Mouse (Mus musculus): ENCODE data around the gene Hist1h2bg. TPM values are rescaled to one million over a fixed set of nuclear protein-coding genes. Genes with fewer than 3 reads are reported as not detected.

The Hist1h2bg gene
- total and polyA plus RNA-seq, 3 experiments, result 14.7 to 2,580 TPM; not detected in 1

DNA sequence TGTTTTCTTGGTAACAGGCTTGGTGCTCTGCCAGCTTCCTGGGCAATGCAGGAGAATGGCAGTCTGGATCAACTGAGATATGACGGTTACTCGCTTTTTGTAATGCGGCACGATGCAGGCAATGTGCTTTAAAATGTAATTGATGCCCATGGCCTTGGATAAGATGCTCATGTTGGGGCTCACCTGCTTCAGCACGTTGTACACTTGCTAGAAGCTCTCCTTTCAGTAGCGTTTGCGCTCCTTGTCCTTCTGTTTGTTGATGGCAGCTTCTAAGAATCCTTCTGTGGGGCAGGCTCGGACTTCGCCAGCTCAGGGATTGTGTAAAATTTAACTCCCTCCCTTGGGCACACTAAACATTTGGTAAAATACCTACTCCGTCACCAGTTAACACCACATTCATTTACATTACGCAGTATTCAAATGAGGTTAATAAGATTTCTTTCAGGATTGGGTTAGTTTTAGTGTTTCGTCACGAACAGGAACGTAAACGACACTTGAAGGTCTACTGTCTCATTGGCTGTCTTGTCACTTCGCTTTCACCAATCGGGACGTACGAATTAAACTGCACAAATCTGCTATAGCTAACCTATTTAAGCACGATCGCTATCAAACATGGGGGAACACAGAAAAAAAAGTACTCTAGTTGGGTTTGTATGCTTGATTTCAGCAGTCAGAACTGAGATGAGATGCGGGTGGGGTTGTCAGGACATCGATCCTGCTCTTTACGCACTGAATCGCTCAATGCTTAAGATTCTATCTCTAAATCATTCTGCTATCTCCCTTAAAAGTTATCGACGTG lies 49.7 kb downstream of the Hist1h2bg start, which contains the start of gene Hist1h2be (continued):
- TF ChIP-seq SMC3 (IDR thresholded peaks at IDR 0.05; ENCODE audit: low read depth, low read length) (no peak), USF2 (IDR thresholded peaks at IDR 0.05; ENCODE audit: borderline replicate concordance in 1 of 2, insufficient read depth in 1 of 2, low read depth in 1 of 2, low read length in 2 of 2) (no peak), POLR2A (IDR thresholded peaks at IDR 0.05; ENCODE audit: control insufficient read depth in 1 of 2, insufficient read depth in 1 of 2, low read depth in 1 of 2, low read length in 2 of 2, poor library complexity in 1 of 2) (no peak), CTCF (IDR thresholded peaks at IDR 0.05 in 2 of 3, conservative IDR thresholded peaks at IDR 0.05 in 1 of 3; ENCODE audit: control insufficient read depth in 1 of 3, insufficient read depth in 1 of 3, low read depth in 2 of 3, low read length in 3 of 3, poor library complexity in 1 of 3, severe bottlenecking in 1 of 3) (no peak), CHD2 (IDR thresholded peaks at IDR 0.05; ENCODE audit: low read length) (peak; percentile 42), MAFK (IDR thresholded peaks at IDR 0.05; ENCODE audit: borderline replicate concordance, low read depth, low read length) (peak; percentile 22; the same call in 1 of the 2 replicates), E2F4 (IDR thresholded peaks at IDR 0.05; ENCODE audit: borderline replicate concordance, low read depth, low read length) (no peak), MAX (IDR thresholded peaks at IDR 0.05; ENCODE audit: low read length) (peak; percentile 66; the same call in 1 of the 2 replicates), ZKSCAN1 (IDR thresholded peaks at IDR 0.05; ENCODE audit: low read depth, low read length) (no peak), ZNF384 (IDR thresholded peaks at IDR 0.05; ENCODE audit: low read depth, low read length) (peak; percentile 70), TCF12 (IDR thresholded peaks at IDR 0.05; ENCODE audit: low read depth, low read length) (0 out of 2 replicates have a peak, but pooled peaks have one; percentile 15), ETS1 (IDR thresholded peaks at IDR 0.05; ENCODE audit: low read depth, low read length) (peak; percentile 40; the same call in 1 of the 2 replicates), MEF2A (IDR thresholded peaks at IDR 0.05; ENCODE audit: extremely low read depth, insufficient replicate concordance, low read depth, low read length, poor library complexity, severe bottlenecking) (no peak), SIN3A (IDR thresholded peaks at IDR 0.05; ENCODE audit: low read length) (peak; percentile 57), RAD21 (IDR thresholded peaks at IDR 0.05; ENCODE audit: low read depth, low read length) (no peak), MAZ (IDR thresholded peaks at IDR 0.05; ENCODE audit: low read depth, low read length) (no peak), MYB (IDR thresholded peaks at IDR 0.05; ENCODE audit: low read depth, low read length) (peak; percentile 71), HCFC1 (IDR thresholded peaks at IDR 0.05; ENCODE audit: low read depth, low read length) (peak; percentile 45), POLR2AphosphoS2 (IDR thresholded peaks at IDR 0.05; ENCODE audit: low read length) (no peak), GABPA (IDR thresholded peaks at IDR 0.05; ENCODE audit: low read depth, low read length) (no peak), POLR2AphosphoS5 (IDR thresholded peaks at IDR 0.05; ENCODE audit: borderline replicate concordance, low read depth, low read length) (no peak; the same call in 1 of the 2 replicates), BHLHE40 (IDR thresholded peaks at IDR 0.05; ENCODE audit: borderline replicate concordance, low read depth, low read length) (no peak)

Other genes with a start within 250 kb of the Hist1h2bg start
Only the 30 nearest of the 35 such genes appear.
- gene Abt1, start 147.5 kb upstream of the Hist1h2bg start, total RNA-seq (2012; rRNA removed), result 12.5 and 16.2 TPM in 2 replicates
- 10 to 100 TPM in 1 of 2 experiments, not detected in 1; 14.2 TPM for gene Abt1, start 147.5 kb upstream of the Hist1h2bg start, polyA plus RNA-seq (2012; ENCODE audit: insufficient read depth in 1 of 2, insufficient read length in 2 of 2, low read depth in 1 of 2, low replicate concordance in 2 of 2, missing spikeins in 1 of 2)
- 0.07 TPM in 1 of 2 replicates, not detected in the other for gene Btn1a1, start 105.5 kb upstream of the Hist1h2bg start, total RNA-seq (2012; rRNA removed)
- gene Btn1a1, start 105.5 kb upstream of the Hist1h2bg start, polyA plus RNA-seq (2012; ENCODE audit: insufficient read depth in 1 of 2, insufficient read length in 2 of 2, low read depth in 1 of 2, low replicate concordance in 2 of 2, missing spikeins in 1 of 2), result under 1 TPM in 1 of 2 experiments, not detected in 1; 0.25 TPM
- gene Btn2a2, start 82.5 kb upstream of the Hist1h2bg start, total RNA-seq (2012; rRNA removed), result not detected in 2 replicates
- not detected for gene Btn2a2, start 82.5 kb upstream of the Hist1h2bg start, polyA plus RNA-seq (2012; ENCODE audit: insufficient read depth in 1 of 2, insufficient read length in 2 of 2, low read depth in 1 of 2, low replicate concordance in 2 of 2, missing spikeins in 1 of 2)
- 5,750 and 5,753 TPM in 2 replicates for gene Hist1h4h, start 40.3 kb upstream of the Hist1h2bg start, total RNA-seq (2012; rRNA removed)
- gene Hist1h4h, start 40.3 kb upstream of the Hist1h2bg start, polyA plus RNA-seq (2012; ENCODE audit: insufficient read depth in 1 of 2, insufficient read length in 2 of 2, low read depth in 1 of 2, low replicate concordance in 2 of 2, missing spikeins in 1 of 2), result 1 to 10 TPM in 1 of 2 experiments, not detected in 1; 9.9 TPM
- gene Hist1h2af, start 37.5 kb upstream of the Hist1h2bg start, total RNA-seq (2012; rRNA removed), result 939 and 1,000 TPM in 2 replicates
- 10 to 100 TPM in 1 of 2 experiments, not detected in 1; 64.3 TPM for gene Hist1h2af, start 37.5 kb upstream of the Hist1h2bg start, polyA plus RNA-seq (2012; ENCODE audit: insufficient read depth in 1 of 2, insufficient read length in 2 of 2, low read depth in 1 of 2, low replicate concordance in 2 of 2, missing spikeins in 1 of 2)
- gene Hist1h3g, start 36.0 kb upstream of the Hist1h2bg start, total RNA-seq (2012; rRNA removed), result 441 and 728 TPM in 2 replicates
- gene Hist1h3g, start 36.0 kb upstream of the Hist1h2bg start, polyA plus RNA-seq (2012; ENCODE audit: insufficient read depth in 1 of 2, insufficient read length in 2 of 2, low read depth in 1 of 2, low replicate concordance in 2 of 2, missing spikeins in 1 of 2), result 1 to 10 TPM in 1 of 2 experiments, not detected in 1; 5.2 TPM
- 275 and 350 TPM in 2 replicates for gene Hist1h2bh, start 28.0 kb upstream of the Hist1h2bg start, total RNA-seq (2012; rRNA removed)
- gene Hist1h2bh, start 28.0 kb upstream of the Hist1h2bg start, polyA plus RNA-seq (2012; ENCODE audit: insufficient read depth in 1 of 2, insufficient read length in 2 of 2, low read depth in 1 of 2, low replicate concordance in 2 of 2, missing spikeins in 1 of 2), result under 1 TPM in 1 of 2 experiments, not detected in 1; 0.70 TPM
- 541 and 709 TPM in 2 replicates for gene Hist1h3f, start 27.3 kb upstream of the Hist1h2bg start, total RNA-seq (2012; rRNA removed)
- gene Hist1h3f, start 27.3 kb upstream of the Hist1h2bg start, polyA plus RNA-seq (2012; ENCODE audit: insufficient read depth in 1 of 2, insufficient read length in 2 of 2, low read depth in 1 of 2, low replicate concordance in 2 of 2, missing spikeins in 1 of 2), result 1 to 10 TPM in 1 of 2 experiments, not detected in 1; 1.2 TPM
- 3,786 and 4,217 TPM in 2 replicates for gene Hist1h4f, start 19.7 kb upstream of the Hist1h2bg start, total RNA-seq (2012; rRNA removed)
- 10 to 100 TPM in 1 of 2 experiments, not detected in 1; 14.4 TPM for gene Hist1h4f, start 19.7 kb upstream of the Hist1h2bg start, polyA plus RNA-seq (2012; ENCODE audit: insufficient read depth in 1 of 2, insufficient read length in 2 of 2, low read depth in 1 of 2, low replicate concordance in 2 of 2, missing spikeins in 1 of 2)
- 115 and 134 TPM in 2 replicates for gene Hist1h1d, start 18.1 kb upstream of the Hist1h2bg start, total RNA-seq (2012; rRNA removed)
- under 1 TPM in 1 of 2 experiments, not detected in 1; 0.24 TPM for gene Hist1h1d, start 18.1 kb upstream of the Hist1h2bg start, polyA plus RNA-seq (2012; ENCODE audit: insufficient read depth in 1 of 2, insufficient read length in 2 of 2, low read depth in 1 of 2, low replicate concordance in 2 of 2, missing spikeins in 1 of 2)
- gene Hist1h3e, start 9.0 kb upstream of the Hist1h2bg start, total RNA-seq (2012; rRNA removed), result 1,049 and 1,400 TPM in 2 replicates
- gene Hist1h3e, start 9.0 kb upstream of the Hist1h2bg start, polyA plus RNA-seq (2012; ENCODE audit: insufficient read depth in 1 of 2, insufficient read length in 2 of 2, low read depth in 1 of 2, low replicate concordance in 2 of 2, missing spikeins in 1 of 2), result 1 to 10 TPM in 1 of 2 experiments, not detected in 1; 4.5 TPM
- gene Hist1h2ae, start 176 bp upstream of the Hist1h2bg start, total RNA-seq (2012; rRNA removed), result 560 and 662 TPM in 2 replicates
- gene Hist1h2ae, start 176 bp upstream of the Hist1h2bg start, polyA plus RNA-seq (2012; ENCODE audit: insufficient read depth in 1 of 2, insufficient read length in 2 of 2, low read depth in 1 of 2, low replicate concordance in 2 of 2, missing spikeins in 1 of 2), result 1 to 10 TPM in 1 of 2 experiments, not detected in 1; 3.3 TPM
- 1,093 and 1,255 TPM in 2 replicates for gene Hist1h2bf, start 2.8 kb downstream of the Hist1h2bg start, total RNA-seq (2012; rRNA removed)
- gene Hist1h2bf, start 2.8 kb downstream of the Hist1h2bg start, polyA plus RNA-seq (2012; ENCODE audit: insufficient read depth in 1 of 2, insufficient read length in 2 of 2, low read depth in 1 of 2, low replicate concordance in 2 of 2, missing spikeins in 1 of 2), result 1 to 10 TPM in 1 of 2 experiments, not detected in 1; 2.2 TPM
- 924 and 1,082 TPM in 2 replicates for gene Hist1h2ad, start 3.0 kb downstream of the Hist1h2bg start, total RNA-seq (2012; rRNA removed)
- gene Hist1h2ad, start 3.0 kb downstream of the Hist1h2bg start, polyA plus RNA-seq (2012; ENCODE audit: insufficient read depth in 1 of 2, insufficient read length in 2 of 2, low read depth in 1 of 2, low replicate concordance in 2 of 2, missing spikeins in 1 of 2), result under 1 TPM in 1 of 2 experiments, not detected in 1; 0.14 TPM
- gene Hist1h3d, start 4.4 kb downstream of the Hist1h2bg start, total RNA-seq (2012; rRNA removed), result 150 and 212 TPM in 2 replicates
- gene Hist1h3d, start 4.4 kb downstream of the Hist1h2bg start, polyA plus RNA-seq (2012; ENCODE audit: insufficient read depth in 1 of 2, insufficient read length in 2 of 2, low read depth in 1 of 2, low replicate concordance in 2 of 2, missing spikeins in 1 of 2), result 1 to 10 TPM in 1 of 2 experiments, not detected in 1; 1.4 TPM
- gene Hist1h4d, start 10.2 kb downstream of the Hist1h2bg start, total RNA-seq (2012; rRNA removed), result 1,889 and 1,922 TPM in 2 replicates
- 10 to 100 TPM in 1 of 2 experiments, not detected in 1; 11.7 TPM for gene Hist1h4d, start 10.2 kb downstream of the Hist1h2bg start, polyA plus RNA-seq (2012; ENCODE audit: insufficient read depth in 1 of 2, insufficient read length in 2 of 2, low read depth in 1 of 2, low replicate concordance in 2 of 2, missing spikeins in 1 of 2)
- gene Hist1h2be, start 49.7 kb downstream of the Hist1h2bg start, total RNA-seq (2012; rRNA removed), result 237 and 340 TPM in 2 replicates
- gene Hist1h2be, start 49.7 kb downstream of the Hist1h2bg start, polyA plus RNA-seq (2012; ENCODE audit: insufficient read depth in 1 of 2, insufficient read length in 2 of 2, low read depth in 1 of 2, low replicate concordance in 2 of 2, missing spikeins in 1 of 2), result under 1 TPM in 1 of 2 experiments, not detected in 1; 0.49 TPM
- 268 and 340 TPM in 2 replicates for gene Hist1h1e, start 51.2 kb downstream of the Hist1h2bg start, total RNA-seq (2012; rRNA removed)
- 1 to 10 TPM in 1 of 2 experiments, not detected in 1; 1.6 TPM for gene Hist1h1e, start 51.2 kb downstream of the Hist1h2bg start, polyA plus RNA-seq (2012; ENCODE audit: insufficient read depth in 1 of 2, insufficient read length in 2 of 2, low read depth in 1 of 2, low replicate concordance in 2 of 2, missing spikeins in 1 of 2)
- 123 and 153 TPM in 2 replicates for gene Hist1h2ac, start 112.6 kb downstream of the Hist1h2bg start, total RNA-seq (2012; rRNA removed)
- under 1 TPM in 1 of 2 experiments, not detected in 1; 0.15 TPM for gene Hist1h2ac, start 112.6 kb downstream of the Hist1h2bg start, polyA plus RNA-seq (2012; ENCODE audit: insufficient read depth in 1 of 2, insufficient read length in 2 of 2, low read depth in 1 of 2, low replicate concordance in 2 of 2, missing spikeins in 1 of 2)
- gene Hist1h2bc, start 112.8 kb downstream of the Hist1h2bg start, total RNA-seq (2012; rRNA removed), result 694 and 982 TPM in 2 replicates
- gene Hist1h2bc, start 112.8 kb downstream of the Hist1h2bg start, polyA plus RNA-seq (2012; ENCODE audit: insufficient read depth in 1 of 2, insufficient read length in 2 of 2, low read depth in 1 of 2, low replicate concordance in 2 of 2, missing spikeins in 1 of 2), result 1 to 10 TPM in 1 of 2 experiments, not detected in 1; 3.1 TPM
- gene Hist1h1t, start 124.4 kb downstream of the Hist1h2bg start, total RNA-seq (2012; rRNA removed), result 2.7 and 6.3 TPM in 2 replicates
- gene Hist1h1t, start 124.4 kb downstream of the Hist1h2bg start, polyA plus RNA-seq (2012; ENCODE audit: insufficient read depth in 1 of 2, insufficient read length in 2 of 2, low read depth in 1 of 2, low replicate concordance in 2 of 2, missing spikeins in 1 of 2), result not detected
- gene Hist1h4c, start 127.1 kb downstream of the Hist1h2bg start, total RNA-seq (2012; rRNA removed), result 1,967 and 2,008 TPM in 2 replicates
- gene Hist1h4c, start 127.1 kb downstream of the Hist1h2bg start, polyA plus RNA-seq (2012; ENCODE audit: insufficient read depth in 1 of 2, insufficient read length in 2 of 2, low read depth in 1 of 2, low replicate concordance in 2 of 2, missing spikeins in 1 of 2), result 1 to 10 TPM in 1 of 2 experiments, not detected in 1; 4.1 TPM
- not detected in 2 replicates for gene Hfe, start 139.5 kb downstream of the Hist1h2bg start, total RNA-seq (2012; rRNA removed)
- gene Hfe, start 139.5 kb downstream of the Hist1h2bg start, polyA plus RNA-seq (2012; ENCODE audit: insufficient read depth in 1 of 2, insufficient read length in 2 of 2, low read depth in 1 of 2, low replicate concordance in 2 of 2, missing spikeins in 1 of 2), result not detected
- gene Hist1h1c, start 167.4 kb downstream of the Hist1h2bg start, total RNA-seq (2012; rRNA removed), result 348 and 479 TPM in 2 replicates
- gene Hist1h1c, start 167.4 kb downstream of the Hist1h2bg start, polyA plus RNA-seq (2012; ENCODE audit: insufficient read depth in 1 of 2, insufficient read length in 2 of 2, low read depth in 1 of 2, low replicate concordance in 2 of 2, missing spikeins in 1 of 2), result 1 to 10 TPM in 1 of 2 experiments, not detected in 1; 3.8 TPM
- 1,651 and 2,239 TPM in 2 replicates for gene Hist1h3c, start 174.2 kb downstream of the Hist1h2bg start, total RNA-seq (2012; rRNA removed)
- gene Hist1h3c, start 174.2 kb downstream of the Hist1h2bg start, polyA plus RNA-seq (2012; ENCODE audit: insufficient read depth in 1 of 2, insufficient read length in 2 of 2, low read depth in 1 of 2, low replicate concordance in 2 of 2, missing spikeins in 1 of 2), result 1 to 10 TPM in 1 of 2 experiments, not detected in 1; 1.7 TPM
- 2,278 and 3,150 TPM in 2 replicates for gene Hist1h2bb, start 175.3 kb downstream of the Hist1h2bg start, total RNA-seq (2012; rRNA removed)
- gene Hist1h2bb, start 175.3 kb downstream of the Hist1h2bg start, polyA plus RNA-seq (2012; ENCODE audit: insufficient read depth in 1 of 2, insufficient read length in 2 of 2, low read depth in 1 of 2, low replicate concordance in 2 of 2, missing spikeins in 1 of 2), result 1 to 10 TPM in 1 of 2 experiments, not detected in 1; 3.2 TPM
- 2,219 and 2,780 TPM in 2 replicates for gene Hist1h2ab, start 179.7 kb downstream of the Hist1h2bg start, total RNA-seq (2012; rRNA removed)
- 1 to 10 TPM in 1 of 2 experiments, not detected in 1; 8.0 TPM for gene Hist1h2ab, start 179.7 kb downstream of the Hist1h2bg start, polyA plus RNA-seq (2012; ENCODE audit: insufficient read depth in 1 of 2, insufficient read length in 2 of 2, low read depth in 1 of 2, low replicate concordance in 2 of 2, missing spikeins in 1 of 2)
- gene Hist1h3b, start 180.9 kb downstream of the Hist1h2bg start, total RNA-seq (2012; rRNA removed), result 1,725 and 2,102 TPM in 2 replicates
- gene Hist1h3b, start 180.9 kb downstream of the Hist1h2bg start, polyA plus RNA-seq (2012; ENCODE audit: insufficient read depth in 1 of 2, insufficient read length in 2 of 2, low read depth in 1 of 2, low replicate concordance in 2 of 2, missing spikeins in 1 of 2), result 1 to 10 TPM in 1 of 2 experiments, not detected in 1; 6.6 TPM
- 3,071 and 3,339 TPM in 2 replicates for gene Hist1h4b, start 185.6 kb downstream of the Hist1h2bg start, total RNA-seq (2012; rRNA removed)
- gene Hist1h4b, start 185.6 kb downstream of the Hist1h2bg start, polyA plus RNA-seq (2012; ENCODE audit: insufficient read depth in 1 of 2, insufficient read length in 2 of 2, low read depth in 1 of 2, low replicate concordance in 2 of 2, missing spikeins in 1 of 2), result 10 to 100 TPM in 1 of 2 experiments, not detected in 1; 19.0 TPM
- 2,939 and 3,025 TPM in 2 replicates for gene Hist1h4a, start 189.8 kb downstream of the Hist1h2bg start, total RNA-seq (2012; rRNA removed)
- 1 to 10 TPM in 1 of 2 experiments, not detected in 1; 9.8 TPM for gene Hist1h4a, start 189.8 kb downstream of the Hist1h2bg start, polyA plus RNA-seq (2012; ENCODE audit: insufficient read depth in 1 of 2, insufficient read length in 2 of 2, low read depth in 1 of 2, low replicate concordance in 2 of 2, missing spikeins in 1 of 2)